Mouse (Mus musculus): Measurements from ENCODE around the gene Slc6a19.

- TF ChIP-seq CTCF (IDR thresholded peaks at IDR 0.05; ENCODE audit: borderline replicate concordance, control insufficient read depth, extremely low read depth, insufficient read depth, low read length, poor library complexity) (no peak), POLR2A (IDR thresholded peaks at IDR 0.05; ENCODE audit: control insufficient read depth, extremely low read depth, insufficient read depth, low read length, poor library complexity) (no peak)
These were observed 17.1 kb downstream of the Slc6a19 start for GRCm38 (mm10) chr13:73687601-73688000.

All from thymus, adult 2 months (tissue).